Mouse (Mus musculus): Measurements from ENCODE around the gene Acox1. TPM values are rescaled to one million over a fixed set of nuclear protein-coding genes. Genes with fewer than 3 reads are reported as not detected.
A peak's percentile ranks its signal among the peaks of the same experiment; 100 is the strongest.

Acox1 gene
- total RNA-seq, 1 experiment from 2014 or later: 31.7 TPM

GRCm38 (mm10) chr11:116174775-116175448 lies 23.9 kb downstream of the Acox1 start:
- ATAC-seq (ENCODE audit: extremely low read depth, insufficient number of reproducible peaks, low FRiP score, poor library complexity, severe bottlenecking): no peak

GRCm38 (mm10) chr11:116171959-116172358 lies 26.9 kb downstream of the Acox1 start:
- no peak for ATAC-seq (ENCODE audit: extremely low read depth, insufficient number of reproducible peaks, low FRiP score, poor library complexity, severe bottlenecking)

- no peak for ATAC-seq (ENCODE audit: extremely low read depth, insufficient number of reproducible peaks, low FRiP score, poor library complexity, severe bottlenecking)
Measured at GRCm38 (mm10) chr11:116170003-116170800, 28.6 kb downstream of the Acox1 start.

DNA sequence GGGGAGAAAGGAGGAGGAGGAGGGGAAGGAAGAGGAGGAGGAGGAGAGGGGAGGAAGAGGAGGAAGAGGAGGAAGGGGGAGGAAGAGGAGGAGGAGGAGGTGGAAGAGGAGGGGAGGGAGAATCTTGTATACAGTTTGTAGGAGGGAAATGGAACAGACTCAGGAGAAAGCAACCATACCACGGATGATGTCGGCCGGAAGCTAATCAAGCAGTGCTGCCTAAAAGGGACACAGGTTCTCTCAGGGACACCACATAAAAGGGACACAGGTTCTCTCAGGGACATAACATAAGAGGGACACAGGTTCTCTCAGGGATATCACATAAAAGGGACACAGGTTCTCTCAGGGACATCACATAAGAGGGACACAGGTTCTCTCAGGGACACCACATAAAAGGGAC lies 29.6 kb downstream of the Acox1 start:
- ATAC-seq (ENCODE audit: extremely low read depth, insufficient number of reproducible peaks, low FRiP score, poor library complexity, severe bottlenecking): no peak

DNA sequence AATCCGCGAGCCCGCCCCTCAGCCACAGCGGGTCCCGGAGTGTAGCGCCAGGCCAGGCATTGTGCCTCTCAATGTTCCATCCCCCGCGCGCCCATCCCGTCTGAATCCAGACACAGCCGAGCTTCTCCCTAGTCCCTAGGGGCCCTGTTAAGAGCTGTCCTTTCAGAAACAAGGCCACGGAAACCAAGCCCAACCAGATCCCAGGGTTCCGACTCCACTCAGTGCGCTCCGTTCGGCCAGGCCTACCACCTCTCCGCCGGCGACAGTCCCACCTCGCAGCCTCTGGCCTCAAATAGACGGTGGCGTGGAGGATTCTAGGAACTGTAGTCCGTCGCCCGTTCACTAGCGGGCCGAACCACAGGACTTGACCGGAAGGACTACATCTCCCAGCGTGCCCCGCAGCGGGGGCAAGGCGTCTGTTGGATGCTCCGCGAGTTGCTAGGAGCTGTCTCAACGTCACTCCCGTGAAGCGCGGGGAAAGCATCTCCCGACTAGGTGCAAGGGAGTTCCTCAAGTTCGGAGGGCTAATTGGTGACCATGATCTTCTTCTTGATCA lies 30.9 kb downstream of the Acox1 start, which contains the start of gene Fbf1:
Gene Fbf1, minus strand, starts transcription at position 283 of the 556 bp plus-strand sequence.
- peak; percentile 100 for ATAC-seq (ENCODE audit: extremely low read depth, insufficient number of reproducible peaks, low FRiP score, poor library complexity, severe bottlenecking)

DNA sequence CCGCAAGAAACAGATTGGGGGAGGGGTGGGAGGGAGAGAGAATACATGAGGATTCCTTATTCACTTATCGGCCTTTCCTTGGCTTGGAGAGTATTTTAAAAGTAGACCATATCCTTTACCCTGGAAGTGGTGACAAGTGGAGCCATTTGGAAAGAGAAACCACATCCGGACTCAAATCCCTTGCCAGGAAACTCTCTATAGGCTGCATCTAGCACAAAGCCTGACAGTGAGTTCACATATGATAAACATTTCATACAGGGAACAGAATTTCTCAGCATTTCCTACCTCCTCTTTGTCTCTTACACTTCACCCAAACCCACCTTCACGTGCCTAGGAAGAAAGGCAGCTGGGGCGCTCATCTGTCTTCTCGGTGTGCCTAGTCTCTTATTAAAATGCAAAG lies 31.6 kb downstream of the Acox1 start:
- no peak for ATAC-seq (ENCODE audit: extremely low read depth, insufficient number of reproducible peaks, low FRiP score, poor library complexity, severe bottlenecking)

GRCm38 (mm10) chr11:116163002-116163401 lies 35.8 kb downstream of the Acox1 start:
- no peak for ATAC-seq (ENCODE audit: extremely low read depth, insufficient number of reproducible peaks, low FRiP score, poor library complexity, severe bottlenecking)

GRCm38 (mm10) chr11:116162146-116162545 lies 36.7 kb downstream of the Acox1 start:
- ATAC-seq (ENCODE audit: extremely low read depth, insufficient number of reproducible peaks, low FRiP score, poor library complexity, severe bottlenecking): no peak

- ATAC-seq (ENCODE audit: extremely low read depth, insufficient number of reproducible peaks, low FRiP score, poor library complexity, severe bottlenecking): no peak
Measured at GRCm38 (mm10) chr11:116161312-116161711, 37.5 kb downstream of the Acox1 start.

GRCm38 (mm10) chr11:116150960-116151359 lies 47.9 kb downstream of the Acox1 start:
- ATAC-seq (ENCODE audit: extremely low read depth, insufficient number of reproducible peaks, low FRiP score, poor library complexity, severe bottlenecking): no peak

DNA sequence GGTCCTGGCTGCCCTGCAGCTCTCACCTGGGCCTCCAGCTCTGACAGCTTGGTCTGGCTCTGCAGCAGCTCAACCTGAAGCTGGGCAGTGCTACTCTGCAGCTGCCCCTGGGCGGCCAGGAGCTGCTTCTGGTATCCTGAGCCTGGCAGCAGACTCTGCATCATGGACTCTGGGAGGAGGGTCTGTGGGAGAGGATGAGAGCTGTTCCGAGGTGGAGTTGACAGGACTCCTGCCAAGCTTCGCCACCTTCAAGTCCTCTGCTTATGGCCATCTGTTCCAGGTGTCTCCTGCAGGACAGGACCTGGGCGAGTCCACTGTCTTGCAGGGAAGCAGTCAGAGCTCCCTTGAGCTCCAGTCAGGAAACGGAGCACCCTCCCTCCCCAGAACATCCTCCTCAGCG lies 49.5 kb downstream of the Acox1 start:
- no peak for ATAC-seq (ENCODE audit: extremely low read depth, insufficient number of reproducible peaks, low FRiP score, poor library complexity, severe bottlenecking)

DNA sequence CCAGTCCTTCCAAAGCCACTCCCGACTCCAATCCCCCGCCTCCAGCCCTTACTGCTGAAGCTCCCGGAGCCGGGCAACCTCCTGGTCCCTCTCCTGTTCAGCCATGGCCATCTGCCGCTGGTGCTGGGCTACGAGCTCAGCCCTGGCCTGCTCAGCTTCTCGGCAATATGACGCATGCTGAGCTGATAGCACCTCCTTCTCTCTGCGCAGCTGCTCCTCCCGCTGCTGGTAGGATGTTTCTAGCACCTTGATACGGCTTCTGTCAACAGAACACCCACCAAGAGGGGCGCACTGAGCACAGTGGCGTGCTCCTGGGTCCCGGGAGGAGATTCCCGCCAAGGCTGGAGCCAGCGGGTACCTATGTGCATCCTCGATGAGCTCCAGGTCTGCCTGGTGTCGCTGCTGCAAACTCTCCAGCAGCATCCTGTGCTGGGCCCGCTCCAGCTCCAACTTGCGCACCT lies 50.1 kb downstream of the Acox1 start:
- ATAC-seq (ENCODE audit: extremely low read depth, insufficient number of reproducible peaks, low FRiP score, poor library complexity, severe bottlenecking): no peak

DNA sequence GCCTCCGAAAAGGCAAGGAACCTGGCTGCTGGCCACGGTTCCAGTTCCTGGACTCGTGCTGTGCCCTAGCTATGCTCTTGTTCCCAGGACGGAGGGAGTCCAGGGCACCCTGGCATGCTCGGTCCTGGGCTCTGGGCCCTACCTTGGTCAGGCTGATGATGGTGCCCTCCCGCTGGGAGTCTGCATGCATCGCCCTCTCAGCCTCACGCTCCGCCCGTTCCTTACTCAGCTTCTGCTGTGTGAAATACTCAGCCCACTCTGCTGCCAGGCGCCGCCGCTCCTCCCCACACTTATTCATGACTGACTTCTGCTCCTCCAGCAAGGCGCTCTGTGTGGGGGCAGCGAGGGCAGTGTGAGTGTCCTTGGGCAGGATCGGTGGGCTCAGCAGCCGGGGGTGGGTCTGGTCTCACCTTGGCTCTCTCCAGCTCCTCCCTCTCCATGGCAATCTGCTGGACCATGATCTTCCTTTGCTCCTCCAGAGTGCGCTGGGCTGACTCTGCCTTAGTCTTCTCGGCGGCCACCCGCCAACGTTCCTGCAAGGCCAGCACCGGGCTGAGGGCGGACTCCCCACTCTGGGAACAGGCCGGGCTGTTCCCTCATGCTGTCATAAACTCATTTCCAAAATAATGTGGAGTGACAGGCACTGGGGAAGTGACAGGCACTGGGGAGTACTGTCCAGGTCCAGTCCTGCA lies 52.4 kb downstream of the Acox1 start:
- no peak for ATAC-seq (ENCODE audit: extremely low read depth, insufficient number of reproducible peaks, low FRiP score, poor library complexity, severe bottlenecking)

DNA sequence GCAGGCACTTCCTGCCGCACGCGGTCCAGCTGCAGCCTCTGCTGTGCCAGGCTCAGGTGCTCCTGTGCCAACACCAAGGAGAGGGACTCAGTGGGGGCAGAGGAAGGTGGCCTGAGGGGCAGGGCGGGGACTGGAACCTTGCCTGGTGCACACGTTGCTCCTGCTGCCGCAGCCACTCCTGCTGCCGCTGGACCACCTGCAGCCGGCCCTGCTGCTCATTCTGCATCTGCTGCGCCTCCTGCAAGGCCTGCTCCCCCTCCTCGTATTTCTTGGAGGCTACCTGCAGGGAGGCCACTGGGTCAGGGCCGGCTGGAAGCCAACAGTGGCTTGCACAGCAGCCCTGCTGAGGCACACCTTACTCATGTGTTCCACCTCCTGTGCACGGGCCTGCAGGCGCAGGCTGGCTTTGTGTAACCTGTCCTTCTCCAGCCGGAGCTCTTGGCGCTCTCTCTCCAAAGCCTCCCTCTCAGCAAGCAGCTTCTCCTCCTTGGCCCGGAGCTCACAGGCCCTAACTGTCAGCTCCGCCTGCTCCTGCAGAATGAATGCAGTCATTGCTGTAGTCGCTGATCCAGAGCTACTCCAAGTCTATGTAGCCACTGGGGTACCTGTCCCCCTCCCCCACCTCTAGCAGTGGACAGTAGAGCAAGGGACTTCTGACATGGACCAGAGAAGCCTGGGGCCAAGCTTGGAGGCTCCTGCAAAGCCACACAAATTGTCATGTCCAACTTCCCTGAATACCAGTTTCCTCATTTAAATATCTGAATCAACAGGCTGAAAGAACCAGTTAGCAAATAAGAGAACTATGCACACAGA lies 53.2 kb downstream of the Acox1 start:
- no peak for ATAC-seq (ENCODE audit: extremely low read depth, insufficient number of reproducible peaks, low FRiP score, poor library complexity, severe bottlenecking)

DNA sequence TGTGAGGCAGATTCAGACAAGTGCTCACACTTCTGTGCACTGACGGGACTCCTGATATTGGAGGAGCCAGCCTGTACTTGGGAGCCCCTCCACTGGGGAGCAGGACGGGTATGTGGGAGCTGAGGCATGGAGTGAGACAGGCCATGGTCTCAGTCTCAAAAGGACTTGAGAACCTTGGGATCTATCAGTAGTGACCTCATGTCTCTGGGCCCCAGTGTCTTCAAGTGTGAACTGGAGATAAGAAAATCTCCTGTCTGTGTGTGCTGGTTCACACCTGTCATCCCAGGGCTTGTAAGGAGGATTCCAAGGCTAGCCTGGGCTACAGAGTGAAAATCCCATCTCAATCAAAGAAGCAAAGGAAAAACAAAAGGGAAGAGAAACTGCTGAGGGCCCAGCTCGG lies 55.4 kb downstream of the Acox1 start:
- ATAC-seq (ENCODE audit: extremely low read depth, insufficient number of reproducible peaks, low FRiP score, poor library complexity, severe bottlenecking): no peak

DNA sequence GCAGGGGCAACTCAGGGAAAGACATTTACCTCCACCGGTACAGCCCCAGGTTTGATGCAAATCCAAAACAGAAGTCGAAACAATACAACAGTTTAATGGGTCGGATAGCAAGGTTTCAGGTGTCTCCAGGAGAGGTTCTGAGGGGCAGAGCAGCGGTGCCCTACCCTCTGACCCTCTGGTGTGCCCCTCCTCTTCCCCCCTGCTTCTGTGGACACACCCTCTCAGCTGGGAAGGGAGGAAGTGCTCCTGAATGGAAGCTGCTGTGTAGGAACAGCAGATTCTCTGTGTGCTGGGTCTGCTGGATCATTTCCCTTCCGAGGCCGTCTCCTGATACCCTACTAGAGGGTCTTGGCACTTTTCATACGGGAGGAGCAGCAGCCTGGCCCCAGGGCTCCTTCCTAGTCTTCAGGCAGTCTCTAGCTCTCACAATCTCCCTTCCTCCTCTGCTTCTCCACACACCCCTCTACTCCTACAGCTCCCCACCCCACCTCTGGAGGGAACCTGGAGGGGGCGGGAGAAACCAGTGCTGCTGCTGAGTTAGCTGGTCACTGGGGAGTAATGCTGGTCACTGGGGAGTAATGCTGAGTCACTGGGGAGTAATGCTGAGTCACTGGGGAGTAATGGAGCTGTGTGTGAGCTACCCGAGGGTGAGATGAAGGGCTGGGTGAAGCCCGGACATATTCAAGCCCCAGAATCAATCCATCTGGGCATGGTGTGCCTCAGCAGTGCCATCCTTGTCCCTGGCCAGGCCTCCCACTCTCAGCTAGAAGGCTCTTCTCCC lies 56.4 kb downstream of the Acox1 start:
- ATAC-seq (ENCODE audit: extremely low read depth, insufficient number of reproducible peaks, low FRiP score, poor library complexity, severe bottlenecking): no peak

- ATAC-seq (ENCODE audit: extremely low read depth, insufficient number of reproducible peaks, low FRiP score, poor library complexity, severe bottlenecking): peak; percentile 91
Measured at GRCm38 (mm10) chr11:116138468-116139138, 60.2 kb downstream of the Acox1 start, which contains the start of gene Mrpl38. Mrpl38 (minus strand) TSS chr11:116138868.

Measured in neutrophil, adult 5-6 weeks (primary cell).